Mouse (Mus musculus): ENCODE measurements around the gene Paf1.
A peak's percentile ranks its signal among the peaks of the same experiment; 100 is the strongest.

Paf1 gene

GRCm38 (mm10) chr7:28437964-28438363, 45.2 kb downstream of the Paf1 start:
- no peak for DNase-seq

GRCm38 (mm10) chr7:28438771-28439170, 46.0 kb downstream of the Paf1 start:
- no peak for DNase-seq

GRCm38 (mm10) chr7:28440739-28441138, 48.0 kb downstream of the Paf1 start:
- no peak for DNase-seq

GRCm38 (mm10) chr7:28441776-28442485, 49.2 kb downstream of the Paf1 start:
- no peak for DNase-seq

GRCm38 (mm10) chr7:28442688-28443087, 49.9 kb downstream of the Paf1 start:
- DNase-seq = no peak

GRCm38 (mm10) chr7:28444344-28444974, 51.7 kb downstream of the Paf1 start:
- no peak for DNase-seq

- DNase-seq = peak; percentile 93 to 95
These were observed 53.7 kb downstream of the Paf1 start for GRCm38 (mm10) chr7:28446446-28446845.

GRCm38 (mm10) chr7:28447101-28447830, 54.5 kb downstream of the Paf1 start:
- peak in 1 of 2 experiments; percentile 59 for DNase-seq

GRCm38 (mm10) chr7:28447865-28448820, 55.4 kb downstream of the Paf1 start:
- DNase-seq = no peak

Data from cerebellum, postnatal 14 days (tissue).